Mouse (Mus musculus): ENCODE measurements around the gene Gadd45b. TPM values are rescaled to one million over a fixed set of nuclear protein-coding genes. Genes with fewer than 3 reads are reported as not detected.

Gene Gadd45b
- total and polyA plus RNA-seq, 3 experiments = 10.1 to 13.3 TPM; not detected in 1

DNA sequence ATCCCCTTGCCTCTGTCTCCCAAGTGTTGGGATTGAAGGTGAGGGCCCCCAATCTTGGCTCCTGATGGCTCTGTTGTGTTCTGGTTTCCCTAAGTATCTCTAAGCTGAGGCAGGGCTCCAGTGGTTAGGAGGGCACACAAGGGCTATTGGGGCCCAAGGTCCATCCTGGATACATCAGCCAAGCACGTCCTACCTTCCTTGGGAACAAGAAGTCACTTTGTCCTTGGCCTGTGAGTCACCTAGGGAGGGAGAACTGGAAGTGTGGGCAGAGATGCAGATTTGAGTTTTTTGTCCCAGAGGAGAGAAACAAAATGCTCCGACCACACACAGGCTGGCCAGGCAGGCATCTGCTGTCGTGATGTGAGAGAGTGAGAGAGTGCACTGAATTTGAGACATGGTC, 19.2 kb downstream of the Gadd45b start:
- no peak for TF ChIP-seq USF2 (IDR thresholded peaks at IDR 0.05; ENCODE audit: borderline replicate concordance in 1 of 2, insufficient read depth in 1 of 2, low read depth in 1 of 2, low read length in 2 of 2)
- TF ChIP-seq MYC (IDR thresholded peaks at IDR 0.05; ENCODE audit: low read depth, low read length) = no peak
- TF ChIP-seq E2F4 (IDR thresholded peaks at IDR 0.05; ENCODE audit: borderline replicate concordance, low read depth, low read length) = no peak
- TF ChIP-seq ZKSCAN1 (IDR thresholded peaks at IDR 0.05; ENCODE audit: low read depth, low read length) = no peak
- no peak for TF ChIP-seq ELF1 (IDR thresholded peaks at IDR 0.05; ENCODE audit: low read depth, low read length)
- no peak for TF ChIP-seq SIN3A (IDR thresholded peaks at IDR 0.05; ENCODE audit: low read length)
- H3K4me3 ChIP-seq (ENCODE audit: control insufficient read depth in 1 of 2, insufficient read depth in 1 of 2, low read depth in 2 of 2, low read length in 2 of 2) = peak overlapping the region in 1 of 2 experiments; percentile 42; a peak in 2 of 4 replicates
- peaks cover 5 to 32% of the 10 kb centered on the region in 2 experiments; a peak in 3 of 4 replicates for H3K4me1 ChIP-seq (ENCODE audit: control insufficient read depth in 1 of 2, insufficient read depth in 2 of 2, low read length in 2 of 2)
- H3K27ac ChIP-seq (ENCODE audit: control insufficient read depth, low read depth, low read length) = no peak overlapping the region
- H3K36me3 ChIP-seq (ENCODE audit: control insufficient read depth in 1 of 2, insufficient read depth in 2 of 2, low read length in 2 of 2) = peaks cover 0 to 19% of the 10 kb centered on the region in 2 experiments; a peak in 2 of 4 replicates
- peak overlapping the region; percentile 32 for H3K9ac ChIP-seq (ENCODE audit: control insufficient read depth, low read depth, low read length, poor library complexity, severe bottlenecking)
- no peaks in the 10 kb centered on the region for H3K27me3 ChIP-seq (ENCODE audit: control insufficient read depth in 1 of 2, insufficient read depth in 2 of 2, low read length in 2 of 2)
- H3K9me3 ChIP-seq (replicated peaks; ENCODE audit: insufficient read depth, low read length) = no peaks in the 10 kb centered on the region
- DNase-seq (ENCODE audit: low read depth, low spot score) = no peak
- H3K79me2 ChIP-seq (ENCODE audit: control insufficient read depth, insufficient read depth, low read length, poor library complexity) = no peaks in the 10 kb centered on the region

DNA sequence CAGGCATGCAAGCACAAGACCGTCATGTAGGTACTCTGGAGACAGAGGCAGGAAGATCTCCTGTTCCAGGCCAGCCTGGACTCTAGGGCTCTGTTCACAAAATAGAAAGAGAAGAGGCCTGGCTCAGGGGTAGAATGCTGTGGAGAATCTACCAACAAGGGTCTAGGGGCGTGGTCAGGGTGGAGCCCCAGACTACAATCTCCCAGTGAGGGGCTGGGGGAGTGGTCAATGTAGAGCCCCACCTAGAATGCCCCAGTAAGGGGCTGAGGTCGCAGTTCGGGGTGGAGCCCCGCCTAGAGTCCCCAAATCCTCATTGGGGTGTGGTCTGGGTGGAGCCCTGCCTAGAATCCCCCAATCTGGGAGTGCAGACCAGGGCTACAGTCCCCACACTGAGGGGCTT, 20.4 kb downstream of the Gadd45b start:
- peak; percentile 40 for DNase-seq (ENCODE audit: low read depth, low spot score)
- H3K27ac ChIP-seq (ENCODE audit: control insufficient read depth, low read depth, low read length) = no peak overlapping the region
- peaks cover 0 to 19% of the 10 kb centered on the region in 2 experiments; a peak in 2 of 4 replicates for H3K36me3 ChIP-seq (ENCODE audit: control insufficient read depth in 1 of 2, insufficient read depth in 2 of 2, low read length in 2 of 2)
- H3K4me3 ChIP-seq (ENCODE audit: control insufficient read depth in 1 of 2, insufficient read depth in 1 of 2, low read depth in 2 of 2, low read length in 2 of 2) = no peak overlapping the region
- H3K27me3 ChIP-seq (ENCODE audit: control insufficient read depth in 1 of 2, insufficient read depth in 2 of 2, low read length in 2 of 2) = no peaks in the 10 kb centered on the region
- TF ChIP-seq CTCF (IDR thresholded peaks at IDR 0.05 in 2 of 3, conservative IDR thresholded peaks at IDR 0.05 in 1 of 3; ENCODE audit: control insufficient read depth in 1 of 3, insufficient read depth in 1 of 3, low read depth in 2 of 3, low read length in 3 of 3, poor library complexity in 1 of 3, severe bottlenecking in 1 of 3) (no peak), MAFK (IDR thresholded peaks at IDR 0.05; ENCODE audit: borderline replicate concordance, low read depth, low read length) (no peak), CHD1 (IDR thresholded peaks at IDR 0.05; ENCODE audit: low read depth, low read length) (no peak), POLR2A (IDR thresholded peaks at IDR 0.05; ENCODE audit: control insufficient read depth in 1 of 2, insufficient read depth in 1 of 2, low read depth in 1 of 2, low read length in 2 of 2, poor library complexity in 1 of 2) (no peak), RAD21 (IDR thresholded peaks at IDR 0.05; ENCODE audit: low read depth, low read length) (no peak), JUND (IDR thresholded peaks at IDR 0.05; ENCODE audit: low read depth, low read length) (no peak), USF2 (IDR thresholded peaks at IDR 0.05; ENCODE audit: borderline replicate concordance in 1 of 2, insufficient read depth in 1 of 2, low read depth in 1 of 2, low read length in 2 of 2) (no peak), TBP (IDR thresholded peaks at IDR 0.05; ENCODE audit: low read depth, low read length) (no peak), NRF1 (IDR thresholded peaks at IDR 0.05; ENCODE audit: insufficient read depth, low read depth, low read length, poor library complexity, severe bottlenecking) (no peak), MXI1 (IDR thresholded peaks at IDR 0.05; ENCODE audit: low read depth, low read length) (no peak), MYB (IDR thresholded peaks at IDR 0.05; ENCODE audit: low read depth, low read length) (no peak), EP300 (IDR thresholded peaks at IDR 0.05; ENCODE audit: low read depth in 1 of 2, low read length in 2 of 2) (no peak), POLR2AphosphoS5 (IDR thresholded peaks at IDR 0.05; ENCODE audit: borderline replicate concordance, low read depth, low read length) (no peak), MYC (IDR thresholded peaks at IDR 0.05; ENCODE audit: low read depth, low read length) (no peak), ZC3H11A (IDR thresholded peaks at IDR 0.05; ENCODE audit: low read depth, low read length) (no peak), POLR2AphosphoS2 (IDR thresholded peaks at IDR 0.05; ENCODE audit: low read length) (no peak), E2F4 (IDR thresholded peaks at IDR 0.05; ENCODE audit: borderline replicate concordance, low read depth, low read length) (no peak), ZMIZ1 (IDR thresholded peaks at IDR 0.05; ENCODE audit: low read depth, low read length) (no peak), TCF12 (IDR thresholded peaks at IDR 0.05; ENCODE audit: low read depth, low read length) (no peak)
- H3K79me2 ChIP-seq (ENCODE audit: control insufficient read depth, insufficient read depth, low read length, poor library complexity) = no peaks in the 10 kb centered on the region
- H3K4me1 ChIP-seq (ENCODE audit: control insufficient read depth in 1 of 2, insufficient read depth in 2 of 2, low read length in 2 of 2) = peaks cover 5 to 32% of the 10 kb centered on the region in 2 experiments; a peak in 3 of 4 replicates
- H3K9me3 ChIP-seq (replicated peaks; ENCODE audit: insufficient read depth, low read length) = no peaks in the 10 kb centered on the region
- no peak overlapping the region for H3K9ac ChIP-seq (ENCODE audit: control insufficient read depth, low read depth, low read length, poor library complexity, severe bottlenecking)
